Mouse (Mus musculus) heart, postnatal 25 days (tissue): Measurements from ENCODE around the gene Rad51b. TPM values are rescaled to one million over a fixed set of nuclear protein-coding genes. Genes with fewer than 3 reads are reported as not detected.

ENCODE experiments used
- DNase-seq: peaks from one replicate; pipeline ENCODE4 v3.0.0; 2022; ENCODE audit warnings: low spot score
- intact Hi-C: fragments of 180-260 bp; cut with DNase I; formaldehyde crosslinking; loops from one replicate; pipeline ENCODE4 v1.15.1; 2025
- total RNA-seq, 2 experiments: library from RNA; stranded (reverse); gene quantifications; 2 replicates each; pipeline ENCODE4 v1.2.3; 2021

Rad51b gene
- total RNA-seq, 2 experiments from 2014 or later: 0.68 to 0.84 TPM

DNA sequence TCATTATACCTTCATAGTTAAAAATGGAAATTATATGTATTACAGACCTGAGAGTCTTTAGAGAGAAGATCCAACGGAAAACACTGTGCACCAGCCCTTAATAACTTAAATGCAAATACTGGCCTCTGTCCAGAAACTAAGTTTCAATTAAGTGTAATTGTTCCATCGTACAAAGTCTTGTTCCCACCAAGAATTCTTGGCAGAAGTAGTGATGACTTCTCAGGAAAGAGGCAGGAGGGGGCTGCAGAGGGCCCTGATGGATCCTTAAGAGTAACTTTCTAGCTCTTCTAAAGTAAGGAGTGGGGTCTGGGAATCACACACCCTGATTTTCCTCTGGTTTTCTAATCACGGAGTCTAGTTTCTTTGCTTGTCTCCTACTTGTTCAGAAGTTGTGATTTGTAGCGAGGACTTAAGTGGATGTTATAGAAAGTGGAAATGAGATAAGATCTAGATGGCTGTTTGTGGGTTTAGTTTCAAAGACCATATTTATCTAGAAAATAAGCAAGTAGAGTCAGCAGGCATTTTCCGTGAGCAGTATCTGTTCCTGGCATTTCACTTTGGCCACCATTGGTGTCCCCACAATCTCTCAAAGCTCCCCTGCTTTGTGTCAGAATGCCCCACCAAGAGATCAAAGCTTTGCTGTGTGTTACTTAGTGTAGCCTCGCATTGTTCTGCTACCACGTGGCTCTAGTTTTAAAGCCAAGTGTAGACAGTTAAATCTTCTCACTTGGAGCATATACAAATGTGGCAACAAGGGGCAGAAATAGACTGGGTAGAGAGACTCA lies 132.6 kb downstream of the Rad51b start:
- intact Hi-C loops: no loop called here

GRCm38 (mm10) chr12:79431138-79431537 lies 134.1 kb downstream of the Rad51b start:
- intact Hi-C loops: no loop called here
- DNase-seq: no peak

More for the DNA sequence above, 132.6 kb downstream of the Rad51b start:
- DNase-seq: no peak

GRCm38 (mm10) chr12:79433724-79434442 lies 136.8 kb downstream of the Rad51b start:
- intact Hi-C loops: no loop called here
- DNase-seq: no peak

- intact Hi-C loops: no loop called here
- no peak for DNase-seq
Observed at GRCm38 (mm10) chr12:79435474-79435873, 138.4 kb downstream of the Rad51b start.

GRCm38 (mm10) chr12:79436035-79436434 lies 139.0 kb downstream of the Rad51b start:
- intact Hi-C loops: no loop called here
- no peak for DNase-seq

DNA sequence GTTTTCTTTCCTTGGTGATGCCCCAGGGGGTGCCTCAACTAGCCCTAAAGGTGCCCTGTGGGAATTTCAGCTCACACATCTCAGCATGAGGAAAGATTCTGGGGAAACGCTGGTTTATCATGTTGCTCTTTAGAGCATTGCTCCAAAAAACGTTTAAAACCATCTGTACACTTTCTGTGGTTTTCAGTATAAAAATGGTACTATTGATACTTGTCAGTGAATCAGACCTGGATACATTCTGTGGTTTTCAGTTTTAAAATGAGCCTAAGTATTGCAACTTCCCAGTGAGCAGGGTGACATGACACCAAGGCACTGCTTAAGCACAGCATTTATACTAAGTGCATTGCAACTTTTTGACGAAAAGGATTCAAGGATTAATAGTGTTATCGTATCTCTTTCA lies 139.8 kb downstream of the Rad51b start:
- DNase-seq: no peak
- intact Hi-C loops: no loop called here

- no peak for DNase-seq
- intact Hi-C loops: no loop called here
Observed at GRCm38 (mm10) chr12:79437572-79437971, 140.5 kb downstream of the Rad51b start.

GRCm38 (mm10) chr12:79439961-79440360 lies 142.9 kb downstream of the Rad51b start:
- intact Hi-C loops: no loop called here
- DNase-seq: no peak

DNA sequence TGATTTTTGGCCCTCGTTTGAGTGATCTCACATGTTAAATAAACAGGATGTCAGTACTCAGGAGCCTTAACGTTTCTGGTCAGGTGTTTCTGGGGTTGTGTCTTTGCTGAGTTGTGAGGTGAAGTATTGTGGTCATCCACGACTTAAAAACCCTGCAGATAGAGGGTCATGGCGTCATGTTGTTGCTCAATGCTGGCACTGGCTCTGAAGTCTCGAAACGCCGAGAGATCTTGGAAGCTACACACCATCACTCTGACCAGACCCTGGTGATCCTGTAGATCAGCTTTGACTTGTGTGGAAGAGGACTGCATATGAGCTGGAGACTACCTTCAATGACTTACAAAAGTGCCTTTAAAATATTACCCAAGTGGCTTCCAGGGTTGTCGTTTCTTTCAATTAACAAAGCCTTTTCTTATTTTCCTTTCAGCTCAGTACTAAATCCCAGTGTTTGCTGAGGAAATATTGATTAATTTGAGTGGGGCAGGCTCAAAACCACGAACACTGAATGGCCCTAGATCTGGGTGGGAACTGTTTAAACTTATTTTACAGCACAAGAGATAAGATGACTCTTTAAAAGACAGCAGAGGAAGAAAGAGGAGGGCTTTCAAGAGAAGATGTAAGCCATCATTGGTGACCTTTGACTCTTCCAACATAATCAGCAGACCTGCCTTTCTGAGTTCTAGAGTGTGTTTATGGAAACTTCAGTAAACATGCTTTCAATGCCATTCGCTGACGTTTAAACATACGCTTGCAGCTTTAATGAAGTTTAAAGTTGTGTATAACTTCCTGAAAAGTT lies 144.3 kb downstream of the Rad51b start:
- no peak for DNase-seq
- intact Hi-C loops: no loop called here

GRCm38 (mm10) chr12:79442126-79442525 lies 145.0 kb downstream of the Rad51b start:
- DNase-seq: no peak
- intact Hi-C loops: no loop called here

DNA sequence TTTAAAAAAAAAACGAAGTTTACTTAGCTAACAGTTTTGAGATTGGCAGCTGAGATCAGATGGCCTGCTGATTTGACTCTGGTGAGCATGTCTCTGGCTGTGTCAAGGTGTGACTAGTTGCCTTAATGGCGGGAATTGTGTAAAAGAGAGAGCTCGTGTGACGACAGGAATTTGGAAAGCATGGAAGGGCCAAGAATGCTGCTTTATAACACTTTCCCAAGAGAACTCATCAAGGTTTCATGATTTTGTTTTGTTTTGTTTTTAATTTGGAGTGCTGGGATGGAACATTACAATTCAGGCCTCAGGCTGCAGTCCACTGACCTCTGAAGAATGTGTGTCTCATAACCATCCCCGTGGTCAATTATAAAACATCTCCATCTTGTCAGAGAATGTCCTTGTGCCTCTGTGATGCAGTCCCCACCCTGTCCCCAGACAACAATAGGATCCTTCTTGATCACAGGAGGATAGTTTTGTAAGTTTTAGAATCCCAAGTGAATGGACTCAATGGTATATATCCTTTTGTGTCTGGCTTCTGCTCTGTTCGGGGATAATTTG lies 145.8 kb downstream of the Rad51b start:
- intact Hi-C loops: no loop called here
- DNase-seq: no peak

GRCm38 (mm10) chr12:79444646-79445045 lies 147.6 kb downstream of the Rad51b start:
- intact Hi-C loops: no loop called here
- DNase-seq: no peak

DNA sequence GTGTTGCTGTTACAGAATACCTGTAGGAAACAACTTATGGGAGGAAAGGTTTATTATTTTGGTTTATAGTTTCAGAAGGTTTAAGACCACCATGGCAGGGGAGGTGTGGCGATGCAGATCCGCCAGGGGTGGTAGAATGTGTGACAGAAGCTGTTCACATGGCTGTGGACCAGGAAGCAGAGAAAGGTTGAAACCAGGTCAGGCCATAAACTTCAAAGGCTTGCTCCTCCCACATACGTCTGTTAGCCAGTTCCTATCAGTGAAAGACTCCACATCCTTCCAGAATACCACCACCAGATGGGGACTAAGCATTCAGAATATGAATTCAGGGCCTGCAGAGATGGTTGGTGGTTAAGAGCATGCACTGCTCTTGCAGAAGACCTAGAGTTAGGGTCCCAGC lies 150.0 kb downstream of the Rad51b start:
- intact Hi-C loops: no loop called here

DNA sequence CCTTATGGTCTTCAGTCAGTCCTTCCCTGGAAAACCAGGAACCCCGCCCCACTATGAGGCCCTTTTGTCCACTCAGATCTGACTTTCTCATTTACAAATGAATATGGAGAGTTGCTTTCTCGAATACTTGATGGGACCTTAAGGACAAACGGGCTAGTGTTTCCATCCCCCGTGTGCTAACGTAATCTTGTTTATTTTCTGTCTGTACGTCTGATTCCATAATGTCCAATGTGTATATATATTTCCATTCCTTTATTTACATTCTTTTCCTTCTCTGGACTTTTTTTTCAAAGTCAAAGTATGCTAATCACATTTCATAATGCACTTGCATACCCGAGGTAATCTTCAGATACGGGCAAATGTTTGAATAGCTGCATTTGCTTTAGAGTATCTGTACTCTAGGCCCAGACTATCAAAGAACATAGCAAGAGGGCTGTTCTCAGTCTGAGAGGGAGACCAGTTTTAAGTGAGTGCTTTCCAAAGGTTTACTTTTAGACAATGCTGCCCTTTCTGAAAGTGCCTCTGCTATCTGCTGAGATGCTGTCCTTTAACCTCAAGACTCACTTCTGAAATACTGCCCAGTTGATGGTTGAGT lies 152.8 kb downstream of the Rad51b start:
- DNase-seq: no peak
- intact Hi-C loops: no loop called here

More for the DNA sequence above, 150.0 kb downstream of the Rad51b start:
- no peak for DNase-seq

- intact Hi-C loops: no loop called here
Observed at GRCm38 (mm10) chr12:79452882-79453281, 155.8 kb downstream of the Rad51b start.

DNA sequence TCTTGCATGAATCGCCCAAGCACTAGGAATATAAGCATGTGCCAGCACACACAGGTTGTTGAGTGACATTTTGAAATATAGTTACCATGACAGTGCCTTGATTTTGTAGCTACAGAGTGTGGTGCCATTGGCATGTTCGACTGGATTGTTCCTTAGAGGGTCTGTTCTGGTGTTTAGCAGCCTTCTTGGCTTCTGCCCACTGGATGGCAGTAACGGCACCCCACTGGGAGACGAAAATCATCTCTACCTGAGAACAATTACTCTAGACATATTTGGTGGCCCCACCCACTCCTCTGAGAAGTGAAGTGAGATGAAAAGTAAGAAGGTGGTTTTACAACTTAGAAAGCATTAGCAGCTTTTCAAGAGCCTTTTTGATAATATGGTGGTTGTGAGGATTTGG lies 156.9 kb downstream of the Rad51b start:
- DNase-seq: no peak
- intact Hi-C loops: no loop called here

More at GRCm38 (mm10) chr12:79452882-79453281, 155.8 kb downstream of the Rad51b start:
- DNase-seq: no peak

DNA sequence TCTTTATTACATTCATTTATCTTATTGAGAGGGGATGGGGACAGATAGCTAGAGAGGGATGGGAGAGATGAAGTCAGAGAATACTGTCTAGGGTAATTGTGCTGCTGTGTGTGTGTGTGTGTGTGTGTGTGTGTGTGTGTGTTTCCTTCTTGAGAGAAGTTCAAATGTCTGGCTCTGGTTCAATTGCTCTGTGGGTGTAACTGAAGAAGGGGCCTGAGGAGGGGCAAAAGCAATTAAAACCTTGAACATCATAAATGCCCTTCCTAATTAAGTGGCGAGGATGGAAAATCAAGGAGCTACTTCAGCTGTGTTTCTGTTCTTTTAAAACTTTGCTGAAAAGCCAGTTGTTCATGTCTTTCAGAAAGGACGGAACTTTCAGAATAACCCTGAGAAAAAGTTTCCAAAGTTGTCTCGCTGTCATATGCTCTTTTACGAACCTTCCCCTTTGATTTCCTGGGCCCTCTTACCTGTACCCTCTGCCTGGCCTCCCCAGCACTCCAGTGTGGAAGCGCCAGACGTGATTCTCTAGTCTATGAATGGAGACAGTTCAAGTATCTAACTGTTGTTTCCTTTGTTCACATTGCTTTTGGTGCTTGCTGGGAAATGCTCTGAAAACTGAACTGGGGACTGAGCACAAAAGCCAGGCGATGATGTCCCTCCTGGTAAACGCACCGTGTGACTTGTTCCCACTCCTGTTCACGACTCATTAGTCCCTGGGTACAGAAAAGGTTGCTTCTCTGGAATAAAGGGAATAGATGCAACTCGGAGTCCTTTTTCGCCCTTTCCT lies 158.2 kb downstream of the Rad51b start:
- no peak for DNase-seq
- intact Hi-C loops: no loop called here

GRCm38 (mm10) chr12:79455848-79456164 lies 158.7 kb downstream of the Rad51b start:
- intact Hi-C loops: no loop called here
- no peak for DNase-seq

DNA sequence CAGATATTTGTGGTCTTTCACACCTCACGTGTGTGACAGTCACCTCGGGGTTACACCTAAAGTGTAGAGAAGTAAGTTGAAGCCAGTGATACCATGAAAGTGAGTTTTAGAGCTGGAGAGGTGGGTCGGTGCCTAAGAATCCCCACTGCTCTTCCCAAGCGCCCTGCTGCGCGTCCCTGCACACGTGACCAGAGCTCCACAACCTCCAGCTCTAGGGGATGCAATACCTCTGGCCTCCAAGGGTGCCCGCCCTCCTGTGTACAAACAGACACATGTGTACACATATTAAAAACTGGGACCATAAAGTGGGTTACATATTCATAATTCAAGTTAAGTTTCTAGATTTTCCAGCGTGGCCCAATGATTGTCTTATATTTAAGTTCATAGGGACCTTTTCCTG lies 159.2 kb downstream of the Rad51b start:
- intact Hi-C loops: no loop called here
- DNase-seq: no peak
